Mouse (Mus musculus) kidney, adult 18-20 months (tissue): ENCODE results near the gene Smoc1.

Experiments used
- DNase-seq: peaks from one replicate; pipeline ENCODE4 v3.0.0; 2021

Smoc1 gene

DNA sequence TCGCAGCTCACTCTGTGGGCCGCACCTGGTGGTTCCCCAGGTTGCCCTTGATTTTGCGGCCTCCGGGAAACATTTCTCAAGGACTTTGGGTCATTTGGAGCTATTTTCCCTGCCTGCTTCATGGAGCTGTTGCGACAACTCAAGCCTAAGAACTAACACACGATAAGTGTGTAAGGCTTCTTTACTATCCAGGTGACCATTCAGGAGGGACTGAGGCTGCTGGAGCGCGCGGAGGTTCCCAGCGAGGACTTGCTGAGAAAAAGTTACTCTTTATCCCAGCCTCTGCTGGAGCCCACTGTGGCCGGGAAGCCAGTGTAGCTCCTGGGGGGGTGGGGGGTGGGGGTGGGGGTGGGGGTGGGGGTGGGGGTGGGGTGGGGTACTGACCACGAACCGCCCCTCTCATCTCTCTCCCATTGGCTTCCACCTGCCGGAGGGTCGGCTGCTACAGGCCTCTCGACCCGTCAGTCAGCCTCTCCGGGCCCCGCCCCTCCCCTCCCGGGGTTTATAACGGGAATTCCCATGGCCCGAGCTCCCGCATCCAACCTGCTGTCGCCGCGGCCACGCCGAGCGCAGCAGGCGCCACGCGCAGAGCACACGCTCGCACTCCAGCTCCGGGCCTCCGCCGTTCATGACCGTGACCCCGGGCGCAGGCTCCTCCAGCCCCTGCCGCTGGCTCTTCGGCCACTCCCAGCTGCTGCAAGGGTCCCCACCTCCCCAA is at the start of gene Smoc1:
TSS of gene Smoc1 (plus strand) at position 532 of the 718 bp plus-strand sequence.
- peak; percentile 17 for DNase-seq

DNA sequence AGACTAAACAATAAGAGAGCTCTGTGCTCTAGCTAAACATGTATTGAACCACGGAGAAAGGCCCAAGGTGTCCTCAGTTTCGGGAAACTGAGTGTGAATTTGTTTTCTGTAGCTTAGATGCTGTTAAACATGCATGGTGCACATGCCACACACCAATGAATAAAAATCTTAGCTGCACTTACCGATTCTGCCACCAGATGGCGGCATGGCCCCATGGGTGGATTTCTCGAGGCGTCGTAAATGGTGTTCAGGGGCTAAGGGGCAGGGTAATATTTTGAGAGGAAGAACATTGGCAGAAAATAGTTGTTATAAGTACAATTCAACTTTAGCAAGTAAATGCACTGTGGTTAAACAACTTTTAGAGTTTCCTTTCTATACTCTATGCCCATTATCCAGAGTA is 44.3 kb upstream of the Smoc1 start:
- peak; percentile 74 for DNase-seq

DNA sequence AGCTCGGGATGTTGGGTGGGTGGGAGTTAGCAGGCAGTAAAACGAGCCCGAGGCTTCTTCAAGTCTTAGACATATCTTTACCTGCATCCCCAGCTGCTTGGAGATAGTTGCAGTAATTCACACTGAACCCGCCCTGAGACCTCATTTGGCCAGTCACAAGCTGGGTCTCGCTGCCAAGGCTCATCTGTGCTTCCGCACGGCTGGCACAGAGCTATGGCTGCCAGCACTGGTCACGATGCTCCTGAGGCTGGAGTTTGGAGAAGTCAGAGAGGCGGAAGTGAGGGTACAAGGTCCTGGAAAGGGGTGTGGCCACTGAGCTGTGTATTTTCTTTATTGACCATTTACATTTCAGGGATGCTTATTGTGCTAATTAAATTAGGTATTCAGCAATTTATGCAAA is 42.9 kb upstream of the Smoc1 start:
- no peak for DNase-seq

DNA sequence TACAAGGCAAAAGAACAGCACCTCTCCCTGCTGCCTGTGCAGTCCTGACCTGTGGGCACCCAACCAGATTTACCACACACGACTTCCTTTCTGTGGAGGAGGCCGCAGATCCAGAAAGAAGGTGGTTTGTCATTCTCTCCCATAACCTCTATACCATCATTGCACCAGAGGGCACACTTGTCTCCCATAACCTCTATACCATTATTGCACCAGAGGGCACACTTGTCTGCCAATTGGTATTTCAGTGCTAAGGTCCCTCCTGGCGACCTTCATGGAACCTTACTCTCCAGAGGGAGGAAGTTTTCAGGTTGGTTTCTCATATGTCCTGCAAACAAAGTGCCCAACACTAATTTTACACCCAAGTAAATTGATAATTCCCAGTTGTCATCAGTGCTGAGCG is 40.0 kb upstream of the Smoc1 start:
- DNase-seq = no peak

DNA sequence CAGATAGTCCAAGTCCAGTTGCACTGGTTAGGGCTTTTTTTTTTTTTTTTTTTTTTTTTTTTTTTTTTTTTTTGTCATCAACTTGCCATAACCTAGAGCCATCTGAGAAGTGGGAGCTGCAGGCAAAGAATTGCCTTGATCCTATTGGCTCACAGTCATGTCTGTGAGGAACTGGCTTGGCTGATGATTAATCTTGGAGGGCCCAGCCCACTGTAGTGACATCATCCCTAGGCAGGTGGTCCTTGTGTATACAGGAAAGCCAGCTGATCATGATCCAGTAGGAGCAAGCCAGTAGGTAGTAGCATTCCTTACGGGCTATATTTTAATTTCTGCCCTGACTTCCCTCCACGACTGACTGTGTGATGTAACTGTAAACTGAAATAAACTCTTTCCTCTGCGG is 38.3 kb upstream of the Smoc1 start:
- DNase-seq = no peak

DNA sequence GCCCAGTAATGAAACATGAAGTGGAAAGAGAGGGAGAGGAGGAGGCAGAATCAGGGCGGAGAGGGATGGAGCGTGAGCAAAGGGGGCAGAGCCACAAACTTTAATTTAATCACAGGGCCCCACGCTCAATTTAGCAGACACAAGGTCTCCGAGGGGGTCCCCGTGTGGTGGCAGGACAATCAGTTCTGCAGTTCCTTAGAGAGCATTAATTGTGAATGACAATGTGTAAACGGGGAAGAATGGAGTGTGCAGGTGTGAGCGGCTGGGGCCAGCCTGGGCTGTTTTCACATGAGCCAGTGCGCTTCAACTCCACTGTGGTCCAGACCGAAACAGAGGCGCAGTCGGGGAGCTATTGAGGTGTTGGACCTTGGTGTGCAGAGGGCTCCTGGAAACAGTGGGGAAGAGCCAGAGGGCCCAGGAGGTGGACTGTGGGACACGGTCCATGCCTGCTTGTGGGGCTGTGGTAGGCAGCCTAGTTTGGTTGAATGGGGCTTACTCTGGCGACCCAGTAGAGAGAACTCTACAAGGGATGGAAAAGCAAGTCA is 35.6 kb upstream of the Smoc1 start:
- no peak for DNase-seq

DNA sequence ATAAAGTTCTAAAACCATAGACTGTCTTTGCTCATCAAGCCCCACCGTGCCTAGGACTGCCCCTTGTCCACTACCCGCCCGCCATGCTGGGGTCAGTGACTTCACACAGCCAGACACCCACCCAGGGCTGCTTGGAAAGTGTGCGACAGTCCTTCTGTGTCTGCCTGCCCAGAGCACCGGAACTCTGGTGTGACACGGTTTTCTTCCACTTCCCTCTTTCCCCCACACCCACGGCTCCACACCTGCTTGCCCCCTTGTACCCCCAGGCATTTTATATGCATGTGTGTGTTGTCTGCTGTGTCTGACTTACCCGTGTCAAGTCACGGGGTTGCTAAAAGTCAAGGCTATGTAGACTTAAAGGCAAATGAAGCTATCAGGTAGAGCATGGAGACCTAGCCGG is 34.8 kb upstream of the Smoc1 start:
- no peak for DNase-seq

DNA sequence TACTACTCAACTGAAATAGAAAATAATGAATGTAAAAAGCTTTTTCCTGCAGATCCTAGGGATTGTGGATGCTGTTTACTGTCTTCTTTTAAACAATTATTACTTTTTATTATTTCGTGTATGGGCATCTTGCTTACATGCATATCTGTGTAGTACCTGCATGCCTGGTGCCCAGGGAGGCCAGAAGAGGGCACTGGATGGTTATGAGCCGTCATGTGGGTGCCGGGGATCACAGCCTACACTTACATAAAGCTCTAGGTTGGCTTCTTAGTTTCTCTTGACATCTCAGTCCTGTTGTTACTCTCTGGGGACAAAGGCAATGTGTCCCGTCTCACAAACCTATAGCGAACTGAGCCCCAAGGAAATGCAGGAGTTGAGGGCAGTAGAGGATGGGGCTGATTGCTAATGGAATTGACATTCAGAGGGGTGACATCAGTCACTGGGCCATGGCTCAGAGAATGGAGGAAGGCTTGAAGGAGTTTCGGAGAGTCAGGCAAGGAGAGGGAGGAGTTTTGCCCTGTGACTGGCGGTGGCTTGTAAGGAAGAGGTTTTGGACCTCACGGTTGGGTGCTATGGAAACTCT is 34.0 kb upstream of the Smoc1 start:
- DNase-seq = no peak

DNA sequence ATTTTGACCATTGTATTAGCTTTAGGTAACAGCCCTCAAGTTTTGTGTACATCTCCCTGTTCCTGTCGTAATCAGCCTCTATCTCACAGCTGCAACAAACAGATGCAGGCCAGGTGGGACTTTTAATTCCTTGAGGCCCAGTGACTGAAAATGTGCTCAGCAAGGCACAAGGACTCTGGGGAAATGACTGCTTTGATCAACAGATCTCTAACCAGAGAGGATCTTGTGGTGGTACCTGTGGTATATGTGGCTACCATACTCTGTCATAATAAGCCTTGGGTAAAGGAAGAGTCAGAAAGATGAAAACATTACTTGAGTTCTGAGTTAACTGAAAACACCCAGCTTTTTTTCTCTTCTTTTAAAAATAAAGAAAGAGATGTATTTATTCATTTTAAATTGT is 32.8 kb upstream of the Smoc1 start:
- DNase-seq = no peak

DNA sequence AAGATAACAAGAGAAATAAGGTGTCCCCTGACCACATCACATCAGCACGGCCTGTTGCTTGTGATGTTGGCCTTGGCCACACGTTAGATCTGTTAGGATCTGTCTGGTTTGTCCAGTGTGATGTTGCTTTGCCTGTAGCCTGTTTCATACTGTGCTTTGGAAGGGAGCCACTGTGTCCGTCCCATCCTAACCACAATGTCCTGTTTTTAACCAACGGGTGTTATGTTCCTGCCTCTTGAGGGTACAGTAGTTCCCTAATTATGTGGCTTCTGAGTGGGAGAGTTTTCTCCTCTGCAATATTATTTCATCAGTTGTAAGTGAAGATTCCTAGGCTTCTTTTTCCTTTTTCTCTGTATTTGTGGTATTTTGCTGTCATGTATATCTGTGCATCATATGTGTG is 31.3 kb upstream of the Smoc1 start:
- DNase-seq = no peak

DNA sequence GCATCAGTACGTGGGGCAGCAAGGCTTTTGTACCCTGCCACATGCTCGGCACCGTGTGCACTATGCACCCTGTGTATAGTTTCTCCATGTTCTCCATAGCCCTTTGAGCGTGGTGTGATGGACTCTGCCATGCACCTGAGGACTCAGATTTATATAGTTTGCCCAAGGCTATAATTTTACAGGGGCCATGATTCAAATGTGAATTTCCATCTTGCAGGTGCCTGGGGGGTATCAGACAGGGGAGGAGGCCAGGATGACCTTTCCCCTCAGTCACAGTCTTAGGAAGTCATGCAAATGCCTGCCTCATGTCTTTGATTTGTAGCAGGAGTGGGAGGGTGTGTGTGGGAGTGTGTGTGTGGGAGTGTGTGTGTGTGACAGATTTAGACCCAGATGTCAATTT is 29.0 kb upstream of the Smoc1 start:
- DNase-seq = no peak

DNA sequence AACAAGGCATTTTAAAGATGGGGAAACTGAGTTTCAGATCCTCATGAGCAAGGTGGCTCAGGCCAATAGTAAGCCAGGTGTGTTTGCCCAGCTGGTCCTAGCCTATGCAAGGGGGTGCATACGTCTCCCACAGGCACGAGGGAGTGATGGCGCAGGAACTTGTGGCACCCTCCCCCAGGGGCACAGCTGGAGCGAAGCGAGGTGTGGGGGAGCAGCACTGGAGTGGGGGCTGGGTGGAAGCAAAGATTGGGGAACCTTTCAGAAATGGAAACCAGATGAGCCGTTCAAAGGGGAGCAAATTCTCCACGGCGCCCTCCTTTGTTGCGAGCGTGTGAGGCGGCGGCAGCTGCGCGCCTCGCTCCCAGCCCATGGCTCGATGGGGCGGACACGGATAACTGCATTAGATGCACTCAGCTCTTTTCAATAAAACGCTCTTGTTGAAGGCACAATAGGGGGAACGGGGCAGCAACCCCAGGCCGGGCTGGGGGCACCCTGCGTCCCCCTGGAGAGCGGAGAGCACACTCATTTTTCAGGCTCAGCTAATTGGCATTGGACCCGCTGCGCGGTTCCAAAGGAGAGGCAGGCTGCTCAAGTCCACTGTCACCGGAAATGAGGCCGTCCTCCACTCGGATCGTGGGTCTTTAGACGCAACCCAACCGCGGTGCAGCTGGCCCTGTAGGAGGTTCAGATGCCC is 27.9 kb upstream of the Smoc1 start:
- DNase-seq = no peak

DNA sequence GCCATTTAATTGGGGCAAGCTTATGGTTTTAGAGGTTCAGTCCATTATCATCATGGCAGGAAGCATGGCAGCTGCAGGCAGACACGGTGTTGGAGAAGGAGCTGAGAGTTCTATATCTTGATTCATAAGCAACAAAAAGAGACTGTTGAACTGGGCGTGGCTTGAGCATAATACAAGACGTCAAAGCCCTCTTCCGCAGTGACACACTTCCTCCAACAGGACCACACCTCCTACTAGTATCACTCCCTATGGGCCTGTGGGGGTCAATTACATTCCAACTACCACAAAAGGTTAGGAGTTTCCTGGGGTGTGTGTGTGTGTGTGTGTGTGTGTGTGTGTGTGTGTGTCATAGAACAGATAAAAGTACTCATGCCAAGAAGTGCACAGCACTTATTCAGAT is 25.7 kb upstream of the Smoc1 start:
- DNase-seq = no peak

DNA sequence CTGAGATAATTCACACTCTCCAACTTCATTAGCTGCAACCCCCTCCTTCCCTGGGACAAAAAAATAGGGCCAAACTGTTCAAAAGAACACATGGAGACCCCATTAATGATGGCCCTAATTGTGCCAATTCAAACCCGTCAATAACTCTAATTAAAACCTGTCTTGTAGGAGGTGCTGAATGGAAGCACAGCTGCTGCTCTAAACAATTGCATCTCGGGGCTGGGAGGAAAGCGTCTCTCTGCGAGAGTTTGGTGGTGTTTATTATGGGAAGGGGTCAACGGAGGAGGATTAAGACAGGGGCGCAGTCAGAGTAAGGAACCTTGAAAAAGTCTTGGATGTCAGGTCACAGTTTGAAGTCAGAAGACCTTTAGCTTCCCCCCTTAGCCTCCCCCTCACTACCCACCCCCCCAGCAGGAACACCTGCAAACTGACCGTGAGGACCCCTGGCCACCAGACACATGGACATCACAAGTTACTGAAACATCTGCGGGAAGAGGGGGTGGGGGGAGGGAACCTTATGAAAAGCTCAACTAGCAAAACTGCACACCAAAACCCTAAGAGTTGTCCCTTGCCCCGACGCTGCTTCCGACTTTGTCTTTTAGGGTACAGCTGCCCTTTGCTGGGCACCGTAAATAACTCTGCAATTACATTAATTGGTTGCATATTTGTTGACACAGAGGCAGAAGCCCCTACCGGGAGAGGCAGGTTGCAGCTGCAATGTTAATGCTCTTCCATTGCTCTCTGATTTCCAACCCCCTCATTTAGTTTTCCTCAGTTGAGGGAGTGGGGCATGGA is 23.6 kb upstream of the Smoc1 start:
- DNase-seq = no peak

DNA sequence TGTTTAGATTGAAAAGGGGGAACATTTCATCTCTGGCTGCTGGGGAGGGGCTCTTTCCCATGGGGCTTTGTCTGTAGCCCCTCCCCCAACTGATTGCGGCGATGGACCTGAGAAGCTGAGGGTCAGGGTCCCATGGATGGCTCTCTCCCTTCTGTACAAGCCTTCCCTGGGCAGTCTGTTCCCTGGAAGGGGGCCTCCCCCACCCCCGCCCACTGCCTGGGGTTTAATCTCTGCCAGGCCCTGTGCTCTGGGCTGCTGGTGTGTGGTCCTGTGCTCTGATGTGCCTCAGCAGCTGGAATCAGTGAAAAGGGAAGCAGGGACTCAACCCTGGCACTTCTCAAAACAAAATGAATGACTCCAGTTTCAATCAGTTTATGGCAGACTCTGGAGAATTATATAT is 16.8 kb upstream of the Smoc1 start:
- DNase-seq = no peak

DNA sequence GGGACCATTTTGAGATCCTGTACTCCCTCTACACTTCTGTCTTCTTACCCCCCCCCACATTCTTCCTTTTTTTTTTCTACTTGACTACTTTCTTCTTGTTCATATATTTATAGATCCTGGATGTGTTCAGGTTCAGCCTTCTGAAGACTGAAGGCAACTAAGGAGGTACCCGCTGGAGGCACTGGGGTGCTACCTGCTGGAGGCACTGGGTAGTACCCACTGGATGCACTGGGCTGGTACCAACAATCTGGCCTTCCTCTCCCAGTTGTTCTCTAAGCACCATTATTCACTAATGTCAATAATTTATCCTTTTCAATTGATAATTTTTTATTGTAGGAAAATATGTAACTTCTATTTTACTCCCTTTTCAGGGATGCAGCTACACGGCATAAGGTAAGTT is 14.6 kb upstream of the Smoc1 start:
- DNase-seq = no peak

DNA sequence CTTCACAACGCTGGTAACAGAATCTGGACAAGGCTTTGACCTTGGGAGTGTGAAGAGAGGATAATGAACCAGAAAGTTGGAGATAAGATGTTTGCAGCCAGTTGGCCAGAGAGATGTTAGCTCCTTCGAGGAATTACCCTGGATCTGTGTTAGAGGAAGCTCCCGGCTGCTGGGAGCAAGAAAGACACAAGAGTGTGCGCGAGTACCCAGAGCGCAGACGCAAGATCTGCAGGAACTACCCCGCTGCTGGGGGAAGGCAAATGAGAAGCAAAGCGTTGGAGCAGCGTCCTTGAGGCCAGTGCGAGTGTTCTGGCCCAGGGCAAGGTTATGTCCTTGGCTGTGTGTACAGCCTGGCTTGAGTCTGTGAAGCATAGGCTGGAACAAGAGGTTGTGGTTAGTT is 13.1 kb upstream of the Smoc1 start:
- DNase-seq = no peak

DNA sequence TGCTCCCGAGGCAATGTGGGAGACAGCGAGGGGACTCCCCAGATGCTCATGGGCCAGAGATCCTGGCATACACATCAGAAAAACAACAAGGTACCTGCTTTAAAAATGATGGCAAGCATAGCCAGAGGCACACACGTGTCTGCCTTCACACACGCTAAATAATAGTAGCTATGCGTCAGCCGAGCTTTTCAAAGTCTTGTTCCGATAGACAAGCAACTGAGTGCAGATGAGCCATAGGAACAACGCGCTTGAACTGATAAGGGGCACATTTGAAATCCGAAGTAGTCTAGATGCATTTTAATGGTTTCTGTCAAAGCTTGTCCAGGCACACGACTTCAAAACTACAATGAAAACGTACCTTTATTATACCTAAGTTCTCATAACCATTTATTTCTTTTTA is 9.0 kb upstream of the Smoc1 start:
- DNase-seq = no peak

DNA sequence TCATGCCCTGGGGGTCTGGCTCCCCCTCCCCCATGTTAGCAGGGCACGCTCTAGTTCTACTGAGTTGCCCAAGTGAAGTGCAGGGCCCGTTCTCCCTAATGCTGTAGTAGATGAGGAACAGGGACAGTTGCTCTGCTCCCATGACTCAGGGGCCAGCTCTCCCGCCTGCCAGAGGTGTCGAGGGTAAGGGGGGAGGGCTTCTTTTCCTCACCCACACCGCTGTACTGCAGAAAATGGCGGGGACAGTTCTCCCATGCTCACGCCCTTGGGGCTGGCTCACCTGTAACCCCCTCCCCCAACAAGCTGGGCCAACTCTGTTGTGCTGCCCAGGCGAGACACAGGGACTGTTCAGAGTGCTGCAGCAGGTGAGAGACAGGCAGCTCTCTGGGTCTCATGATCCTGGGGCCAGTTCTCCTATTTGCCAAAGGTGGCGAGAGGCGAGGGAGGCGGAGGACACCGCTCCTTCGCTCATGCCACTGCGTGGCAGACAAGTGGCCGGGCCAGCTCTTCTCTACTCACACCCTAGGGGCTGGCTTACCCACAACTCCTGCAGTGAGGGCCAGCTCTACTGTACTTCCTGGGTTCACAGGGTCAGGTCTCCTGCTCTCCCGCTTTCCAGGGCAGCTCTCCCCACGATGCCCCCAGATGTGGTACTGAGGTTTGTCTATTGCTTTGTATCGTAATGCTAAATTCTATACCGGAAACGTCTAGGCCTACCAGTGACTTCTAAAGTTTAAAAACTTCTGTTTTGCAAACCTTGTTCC is 7.9 kb upstream of the Smoc1 start:
- DNase-seq = no peak

DNA sequence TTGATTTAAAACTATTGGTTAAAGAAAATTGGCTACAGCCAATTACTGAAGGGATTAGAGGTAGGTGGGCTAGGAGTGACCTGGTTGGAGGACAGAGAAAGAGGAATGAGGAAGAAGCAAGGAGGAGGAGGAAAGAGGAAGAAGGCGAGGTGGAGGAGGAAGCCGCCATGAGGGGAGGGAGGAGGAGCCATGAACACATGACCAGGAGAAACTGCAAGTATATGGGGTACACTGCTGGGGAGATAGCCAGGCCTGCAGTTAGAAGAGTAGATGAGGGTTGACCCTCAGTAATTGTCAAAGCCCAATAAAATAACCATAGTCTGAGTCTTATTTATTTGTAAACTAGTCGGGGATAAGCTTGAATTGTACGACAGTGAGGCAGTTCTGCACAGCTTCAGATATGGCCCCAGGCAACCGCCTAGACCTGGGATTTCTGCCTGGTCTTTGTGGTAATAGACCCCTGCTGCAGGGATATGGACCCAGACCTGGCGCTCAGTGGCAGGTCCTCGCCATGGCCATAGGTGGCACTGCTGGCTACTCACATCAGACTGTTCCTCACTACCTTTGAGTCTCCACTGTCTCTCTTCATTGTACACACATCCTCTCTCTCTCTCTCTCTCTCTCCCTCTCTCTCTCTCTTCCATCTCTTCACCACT is 7.2 kb upstream of the Smoc1 start:
- DNase-seq = no peak

DNA sequence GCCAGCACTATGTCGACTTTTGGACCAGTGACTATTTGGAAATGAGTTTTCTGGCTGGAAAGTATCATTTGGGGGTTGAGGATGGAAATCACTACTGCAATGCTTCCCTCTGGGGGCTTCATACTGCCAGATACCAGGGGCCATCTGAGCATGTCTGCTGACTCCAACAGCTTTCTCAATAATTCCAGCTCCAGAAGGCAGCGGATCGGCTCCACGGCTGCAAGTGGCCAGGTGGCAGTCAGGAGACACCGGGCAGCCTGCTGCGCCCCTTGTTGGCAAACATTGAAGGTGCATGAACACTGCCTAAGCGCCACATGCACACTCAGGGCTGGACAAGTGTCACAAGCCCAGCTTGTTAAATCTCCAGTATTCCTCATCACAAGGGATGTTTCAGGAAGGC is 2.2 kb upstream of the Smoc1 start:
- DNase-seq = no peak

DNA sequence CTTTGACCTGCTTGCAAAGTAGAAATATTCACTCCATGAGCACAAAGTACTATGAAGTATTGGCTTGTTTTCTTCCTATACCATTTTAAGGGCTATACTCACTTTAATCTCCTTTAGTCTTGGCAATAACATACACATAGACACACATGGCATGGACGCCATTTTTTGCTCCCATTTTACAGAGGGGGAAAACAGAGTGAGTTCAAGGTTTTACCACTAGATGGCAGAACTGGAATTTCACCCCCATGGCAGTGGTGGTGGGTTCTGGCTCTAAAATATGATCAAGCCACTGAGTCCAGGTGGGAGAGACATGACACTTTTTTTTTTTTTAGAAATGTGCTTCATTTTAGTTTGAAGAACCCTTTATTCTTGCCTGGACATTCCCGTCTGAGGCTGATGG is 1.6 kb upstream of the Smoc1 start:
- DNase-seq = no peak
